Mouse (Mus musculus) megakaryocyte, embryonic 14.5 days (primary cell): ENCODE data around the gene Mon2. TPM values are rescaled to one million over a fixed set of nuclear protein-coding genes. Genes with fewer than 3 reads are reported as not detected.
"Not testable (repeated sequence)": the region's sequence is repeated elsewhere in the genome, so short reads cannot be mapped to it uniquely, and the experiment has no call there.

Source experiments
- H3K27me3 ChIP-seq: replicated peaks from 2 replicates; pipeline ENCODE3; 2012; ENCODE audit warnings: inconsistent platforms
- H3K36me3 ChIP-seq: replicated peaks from 2 replicates; pipeline ENCODE3; 2012; ENCODE audit warnings: low read length, inconsistent platforms, mixed read lengths
- H3K4me1 ChIP-seq: 2 replicates; pipeline ENCODE4 v1.6.1; 2012; ENCODE audit warnings: inconsistent platforms
- H3K4me3 ChIP-seq: replicated peaks from 2 replicates; pipeline ENCODE3; 2012; ENCODE audit warnings: moderate library complexity, mild to moderate bottlenecking, inconsistent platforms
- H3K9me3 ChIP-seq: 2 replicates; pipeline ENCODE4 v1.6.1; 2012; ENCODE audit warnings: inconsistent platforms
- FLI1 ChIP-seq: IDR thresholded peaks from 2 replicates; pipeline ENCODE4 v1.6.1; 2012; ENCODE audit warnings: low read length, inconsistent platforms, mixed read lengths
- GATA1 ChIP-seq: IDR thresholded peaks from 3 replicates; pipeline ENCODE4 v1.6.1; 2012; ENCODE audit warnings: mixed read lengths, low read length, inconsistent platforms, borderline replicate concordance
- polyA plus RNA-seq: library from polyadenylated mRNA; stranded (reverse); fragments of >175 nt; gene quantifications from 2 replicates; pipeline ENCODE4 v1.2.3, GENCODE M21; 2012; ENCODE audit warnings: low replicate concordance; ENCODE audit not compliant: insufficient read depth

Gene Mon2
- polyA plus RNA-seq, 1 experiment = 3.6 TPM

DNA sequence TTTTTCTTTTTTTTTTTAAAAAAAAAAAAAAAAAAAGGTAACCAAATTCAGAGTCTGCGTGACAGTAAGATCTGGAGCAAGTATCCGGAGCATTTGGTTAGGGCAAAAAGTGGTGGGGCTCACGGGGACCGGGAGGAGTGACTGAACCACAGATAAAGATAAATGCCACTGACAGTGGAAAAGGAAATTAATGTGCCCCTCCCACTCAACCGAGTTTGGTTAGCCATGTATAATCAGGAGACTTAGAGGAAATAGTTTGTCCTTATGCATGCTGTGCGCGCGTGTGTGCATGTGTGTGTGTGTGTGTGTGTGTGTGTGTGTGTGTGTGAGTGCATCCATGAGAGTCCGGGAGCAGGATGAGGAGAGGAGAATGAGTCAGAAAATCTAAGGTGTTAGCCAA is 100.3 kb downstream of the Mon2 start:
- Histone ChIP-seq H3K36me3 (peaks cover 33% of the 10 kb centered on the region), H3K27me3 (peaks cover 2% of the 10 kb centered on the region), H3K4me3 (no peak overlapping the region), H3K4me1 (peaks cover 27% of the 10 kb centered on the region), H3K9me3 (peaks cover 10% of the 10 kb centered on the region; the same call in 1 of the 2 replicates)
- TF ChIP-seq GATA1 = no peak
- TF ChIP-seq FLI1 = no peak

DNA sequence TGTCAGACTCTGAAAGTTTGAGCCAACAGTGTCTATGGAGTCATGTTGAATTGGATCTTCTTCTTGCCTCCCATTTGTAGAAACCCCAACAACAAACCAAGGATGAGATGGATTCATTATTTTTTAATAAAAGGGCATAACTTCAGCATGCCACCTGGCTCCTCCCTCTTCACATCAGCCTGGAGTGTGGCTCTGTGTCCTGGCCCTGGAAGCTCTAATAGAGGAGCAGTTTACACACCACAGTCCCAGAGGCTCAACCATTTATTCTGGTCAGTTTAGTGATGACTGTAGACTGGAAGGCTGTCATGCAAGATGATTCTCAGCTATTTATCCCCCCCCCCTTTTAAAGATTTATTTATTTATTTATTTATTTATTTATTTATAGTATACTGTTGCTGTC is 103.1 kb downstream of the Mon2 start:
- Histone ChIP-seq H3K9me3 (no peaks in the 10 kb centered on the region), H3K4me1 (peaks cover 28% of the 10 kb centered on the region), H3K36me3 (peaks cover 8% of the 10 kb centered on the region), H3K4me3 (no peak overlapping the region), H3K27me3 (peaks cover 2% of the 10 kb centered on the region)
- no peak for TF ChIP-seq GATA1
- no peak for TF ChIP-seq FLI1

DNA sequence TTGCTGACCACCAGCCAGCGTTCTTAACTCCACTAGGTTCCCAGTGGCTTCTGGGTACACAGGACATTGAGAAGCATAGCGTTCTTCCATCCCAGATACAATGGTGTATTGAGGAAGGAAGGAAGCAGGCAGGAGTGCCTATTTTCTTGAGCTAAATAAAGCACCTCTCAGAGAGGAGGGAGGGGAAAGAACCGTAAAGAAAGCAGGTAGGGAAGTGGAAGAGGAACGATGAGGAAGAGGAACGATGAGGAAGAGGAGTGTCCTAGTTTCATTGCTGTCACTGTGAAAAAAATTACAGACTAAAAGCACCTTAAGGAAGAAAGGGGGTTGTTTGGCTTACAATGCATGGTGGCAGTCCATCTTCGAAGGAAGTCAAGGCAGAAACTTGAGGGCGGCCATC is 106.1 kb downstream of the Mon2 start:
- H3K27me3 ChIP-seq = peaks cover 10% of the 10 kb centered on the region
- no peak for TF ChIP-seq GATA1
- no peak for TF ChIP-seq FLI1
- H3K4me1 ChIP-seq = peaks cover 9% of the 10 kb centered on the region; the same call in 1 of the 2 replicates
- H3K4me3 ChIP-seq = no peak overlapping the region
- H3K9me3 ChIP-seq = peaks cover 18% of the 10 kb centered on the region
- no peaks in the 10 kb centered on the region for H3K36me3 ChIP-seq

DNA sequence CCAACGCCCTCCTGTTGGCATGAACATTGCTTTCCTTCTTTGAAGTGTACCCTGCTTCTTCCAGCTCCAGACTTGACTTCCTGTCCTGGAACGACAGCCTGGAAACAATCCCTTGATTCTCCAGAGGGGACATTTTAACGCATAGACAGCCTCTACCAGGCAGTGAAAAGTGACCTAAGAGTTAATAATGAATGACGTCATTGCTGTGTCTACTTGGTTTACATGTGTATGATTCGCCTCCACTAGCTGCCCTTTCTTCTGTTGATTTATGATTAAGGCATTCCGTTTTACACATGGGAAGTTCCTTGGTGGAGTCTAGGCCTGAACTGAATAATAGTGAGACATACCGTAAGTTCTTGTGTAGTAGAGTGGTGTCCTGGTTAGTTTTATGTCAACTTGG is 109.9 kb downstream of the Mon2 start:
- Histone ChIP-seq H3K4me1 (peaks cover 27% of the 10 kb centered on the region), H3K4me3 (no peak overlapping the region), H3K9me3 (peaks cover 22% of the 10 kb centered on the region), H3K27me3 (peaks cover 36% of the 10 kb centered on the region), H3K36me3 (no peaks in the 10 kb centered on the region)
- TF ChIP-seq FLI1 = no peak
- no peak for TF ChIP-seq GATA1

DNA sequence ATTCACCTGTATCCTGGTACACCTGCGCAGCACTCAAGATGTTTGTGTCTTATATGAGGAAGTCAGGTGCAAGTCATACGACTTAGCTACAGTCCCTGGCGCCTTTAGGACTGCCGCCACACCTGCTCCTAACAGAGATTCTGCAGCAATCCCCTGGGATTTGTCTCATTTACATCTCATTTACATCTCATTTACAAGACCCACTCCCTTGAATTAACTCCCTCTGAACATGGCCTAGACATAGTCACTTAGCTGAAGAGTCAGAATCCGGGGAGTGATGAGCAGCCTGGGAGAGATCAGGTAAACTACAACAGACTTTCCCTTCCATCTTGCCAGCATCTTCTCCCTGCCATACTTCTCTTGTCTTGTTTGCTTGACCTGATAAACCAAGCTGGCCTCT is 110.7 kb downstream of the Mon2 start:
- not testable (repeated sequence) for H3K4me3 ChIP-seq, H3K36me3 ChIP-seq
- Histone ChIP-seq H3K9me3 (peaks cover 22% of the 10 kb centered on the region), H3K4me1 (peaks cover 28% of the 10 kb centered on the region), H3K27me3 (peaks cover 41% of the 10 kb centered on the region)

DNA sequence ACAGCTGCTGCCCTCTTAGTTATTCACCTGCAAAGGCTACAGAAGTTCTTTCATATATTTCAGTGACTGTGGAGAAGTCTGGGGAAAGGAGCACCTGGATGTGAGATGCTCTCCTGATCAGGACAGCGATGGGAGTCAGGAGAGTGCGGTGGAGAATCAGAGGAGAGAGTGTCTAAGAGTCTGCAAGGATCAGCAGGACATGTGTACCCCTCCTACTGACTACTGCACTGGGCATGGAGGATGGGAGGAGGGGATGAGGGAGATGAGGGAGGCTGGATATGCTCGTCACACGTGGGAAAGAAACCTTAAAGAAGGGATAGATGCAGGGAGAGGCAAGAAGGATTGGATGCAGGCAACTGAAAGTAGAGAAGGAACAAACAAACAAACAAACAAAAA is 112.1 kb downstream of the Mon2 start:
- H3K27me3 ChIP-seq = peaks cover 43% of the 10 kb centered on the region
- TF ChIP-seq FLI1 = no peak
- TF ChIP-seq GATA1 = no peak
- peaks cover 29% of the 10 kb centered on the region for H3K9me3 ChIP-seq

DNA sequence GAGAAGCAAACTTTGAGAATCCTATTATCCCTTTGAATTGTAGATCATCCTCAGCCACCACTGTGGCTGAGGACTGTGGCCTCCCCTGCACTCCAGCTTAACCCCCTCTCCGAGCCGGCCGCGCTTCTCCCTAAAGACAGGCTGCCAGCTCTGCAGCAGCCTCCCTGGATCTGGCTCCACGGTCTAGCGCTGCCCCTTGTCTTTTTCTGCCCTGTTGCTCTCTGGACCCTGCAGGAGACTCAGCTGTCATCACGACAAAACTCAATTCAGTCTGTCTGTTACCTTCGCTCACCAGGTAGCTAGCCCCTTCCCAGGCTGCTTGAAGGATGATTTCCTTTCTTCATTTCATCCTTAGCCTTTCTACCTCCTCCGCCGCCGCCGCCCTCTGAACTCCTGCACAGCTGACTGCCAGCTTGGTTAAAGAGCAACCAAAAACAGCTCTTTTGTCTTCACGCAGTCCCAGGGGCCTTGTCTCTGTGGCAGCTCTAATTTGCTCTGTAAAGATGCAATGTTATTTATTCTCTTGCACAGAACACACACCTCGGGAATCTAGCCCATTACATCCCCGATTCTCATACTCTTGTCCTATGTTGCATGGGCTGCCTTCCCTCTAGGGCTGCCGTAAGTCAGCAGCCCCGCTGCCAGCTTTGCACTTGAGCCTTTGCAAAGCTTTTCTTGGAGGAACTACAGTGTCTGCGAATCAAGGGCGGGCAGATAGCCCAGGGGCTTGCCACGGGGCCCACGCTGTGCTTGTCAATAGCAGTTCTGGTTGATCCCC is 112.7 kb downstream of the Mon2 start:
- peaks cover 43% of the 10 kb centered on the region for H3K27me3 ChIP-seq
- H3K36me3 ChIP-seq = no peaks in the 10 kb centered on the region
- peaks cover 29% of the 10 kb centered on the region for H3K9me3 ChIP-seq
- H3K4me3 ChIP-seq = peak overlapping the region; percentile 81
- no peak for TF ChIP-seq GATA1
- TF ChIP-seq FLI1 = no peak
- H3K4me1 ChIP-seq = peaks cover 22% of the 10 kb centered on the region

More for the DNA sequence above, 112.1 kb downstream of the Mon2 start:
- Histone ChIP-seq H3K4me1 (peaks cover 22% of the 10 kb centered on the region), H3K36me3 (no peaks in the 10 kb centered on the region), H3K4me3 (peak overlapping the region; percentile 57)

DNA sequence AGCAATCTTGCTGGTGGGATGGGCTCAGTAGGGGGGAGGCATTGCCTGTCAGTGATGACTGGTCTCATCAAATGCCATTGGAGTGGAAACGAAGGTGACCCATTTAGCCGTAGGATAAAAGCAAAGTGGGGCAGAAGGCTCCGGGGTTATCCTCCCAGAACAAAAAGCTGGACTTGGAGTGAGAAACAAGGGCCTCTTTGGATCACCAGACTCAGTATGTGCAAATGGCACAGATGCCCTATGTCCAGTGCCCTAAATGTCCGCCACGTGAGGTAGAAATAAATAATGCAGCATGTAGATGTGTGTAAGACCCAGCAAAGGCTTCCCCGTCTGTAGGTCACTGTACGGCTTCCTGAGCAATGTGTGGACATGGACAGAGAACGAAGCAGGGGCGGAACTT is 113.7 kb downstream of the Mon2 start:
- Histone ChIP-seq H3K4me1 (peaks cover 27% of the 10 kb centered on the region), H3K4me3 (no peak overlapping the region), H3K36me3 (no peaks in the 10 kb centered on the region), H3K27me3 (peaks cover 43% of the 10 kb centered on the region), H3K9me3 (peaks cover 26% of the 10 kb centered on the region)
- no peak for TF ChIP-seq GATA1
- TF ChIP-seq FLI1 = no peak

DNA sequence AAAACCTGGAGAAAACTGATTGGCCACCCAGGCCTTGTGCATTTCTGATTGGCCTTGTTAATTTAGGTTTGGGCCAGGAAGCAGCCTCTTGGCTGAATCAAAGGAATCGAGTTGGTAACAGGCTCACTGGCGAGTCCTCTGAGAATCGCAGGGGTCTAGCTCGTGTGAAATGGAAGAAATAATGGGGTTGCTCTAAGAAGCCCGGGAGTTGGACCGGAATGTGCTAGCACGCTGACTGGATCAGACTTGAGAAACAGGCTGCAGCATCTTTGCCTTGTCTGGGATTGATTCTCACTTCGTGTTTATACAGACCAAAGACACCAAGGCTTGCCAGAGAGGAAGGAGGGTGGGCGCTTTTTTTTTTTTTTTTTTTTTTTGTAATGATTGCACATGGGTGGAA is 114.8 kb downstream of the Mon2 start:
- TF ChIP-seq FLI1 (no peak), GATA1 (no peak)
- H3K36me3 ChIP-seq = no peaks in the 10 kb centered on the region
- H3K4me1 ChIP-seq = peaks cover 27% of the 10 kb centered on the region
- H3K27me3 ChIP-seq = peaks cover 41% of the 10 kb centered on the region
- no peak overlapping the region for H3K4me3 ChIP-seq
- peaks cover 20% of the 10 kb centered on the region for H3K9me3 ChIP-seq

DNA sequence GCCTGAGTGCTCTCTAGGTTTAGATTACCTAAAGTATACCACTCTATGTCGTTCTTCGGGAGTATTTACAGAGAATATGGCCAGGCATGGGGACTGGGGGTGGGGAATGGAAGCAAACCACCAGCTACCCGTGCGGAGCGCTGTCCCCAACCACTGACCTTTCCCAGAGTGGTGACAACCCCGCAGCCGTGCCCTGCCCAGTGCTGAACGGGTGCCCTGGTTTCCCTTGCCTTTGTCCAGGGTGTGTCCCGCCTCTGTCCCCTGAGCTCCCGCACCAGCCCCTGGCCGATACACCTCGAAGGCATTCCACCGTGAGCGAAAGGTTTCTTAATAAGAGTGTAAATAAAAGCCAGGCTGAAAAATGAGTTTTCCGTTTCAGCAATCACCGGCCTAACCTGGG is 115.6 kb downstream of the Mon2 start:
- Histone ChIP-seq H3K36me3 (no peaks in the 10 kb centered on the region), H3K9me3 (peaks cover 15% of the 10 kb centered on the region), H3K27me3 (peaks cover 35% of the 10 kb centered on the region), H3K4me3 (no peak overlapping the region), H3K4me1 (peaks cover 27% of the 10 kb centered on the region)
- no peak for TF ChIP-seq FLI1

DNA sequence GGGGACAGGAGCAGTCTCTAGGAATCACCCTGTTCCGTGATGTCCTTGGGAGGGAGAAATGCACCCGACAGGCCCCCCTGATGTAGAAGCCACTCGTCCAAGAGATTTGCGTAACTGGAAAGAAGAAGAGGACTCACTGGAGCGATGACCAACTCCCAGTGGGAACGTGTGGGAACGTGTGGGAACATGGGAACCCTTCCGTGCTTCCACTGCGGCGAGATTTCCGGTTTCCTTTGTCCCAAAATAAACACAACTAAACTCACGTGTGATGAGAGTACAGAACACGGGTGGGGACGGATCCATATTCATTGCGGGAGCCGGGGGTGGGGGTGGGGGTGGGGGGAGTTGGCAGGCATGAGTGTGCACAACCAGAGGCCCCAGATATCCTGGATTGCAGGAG is 116.1 kb downstream of the Mon2 start:
- TF ChIP-seq FLI1 (no peak), GATA1 (no peak)
- H3K36me3 ChIP-seq = no peaks in the 10 kb centered on the region
- peaks cover 12% of the 10 kb centered on the region for H3K9me3 ChIP-seq
- H3K4me3 ChIP-seq = no peak overlapping the region
- peaks cover 27% of the 10 kb centered on the region for H3K4me1 ChIP-seq
- peaks cover 35% of the 10 kb centered on the region for H3K27me3 ChIP-seq
